Mouse (Mus musculus): ENCODE data around the gene Pcsk5. TPM values are rescaled to one million over a fixed set of nuclear protein-coding genes. Genes with fewer than 3 reads are reported as not detected.

Pcsk5 gene
- polyA plus RNA-seq, 2 experiments, result 17.4 to 21.7 TPM

- peak; percentile 57 for DNase-seq (ENCODE audit: low spot score)
- TF ChIP-seq POLR2A (IDR thresholded peaks at IDR 0.05; ENCODE audit: borderline replicate concordance, extremely low read depth, insufficient read depth, insufficient read length), result no peak
- no peak for ATAC-seq (ENCODE audit: low FRiP score, low read depth)
- Histone ChIP-seq H3K36me3 (ENCODE audit: control insufficient read depth, insufficient read depth, low read length) (no peaks in the 10 kb centered on the region), H3K9me3 (ENCODE audit: control insufficient read depth, low read length) (no peaks in the 10 kb centered on the region), H3K27me3 (ENCODE audit: control insufficient read depth, insufficient read depth, low read length) (no peaks in the 10 kb centered on the region), H3K27ac (replicated peaks; ENCODE audit: low read depth, low read length) (no peak overlapping the region), H3K9ac (ENCODE audit: low read depth, low read length, severe bottlenecking) (no peak overlapping the region), H3K4me3 (replicated peaks; ENCODE audit: low read length) (no peak overlapping the region), H3K4me2 (replicated peaks; ENCODE audit: low read depth, low read length, severe bottlenecking) (no peak overlapping the region), H3K4me1 (ENCODE audit: control insufficient read depth, insufficient read depth, low read length) (0 out of 2 replicates have a peak, but pooled peaks cover 4% of the 10 kb centered on the region)
- 35% methylated on average over 4 of the region's 4 CpGs for WGBS
Measured at GRCm38 (mm10) chr19:17860351-17861014, 23.1 kb upstream of the Pcsk5 start.

GRCm38 (mm10) chr19:17856741-17857140 lies 19.3 kb upstream of the Pcsk5 start:
- 39% methylated on average over 3 of the region's 3 CpGs for WGBS
- ATAC-seq (ENCODE audit: low FRiP score, low read depth) (no peak), DNase-seq (ENCODE audit: low spot score) (peak; percentile 39)
- Histone ChIP-seq H3K4me3 (replicated peaks; ENCODE audit: low read length) (no peak overlapping the region), H3K36me3 (ENCODE audit: control insufficient read depth, insufficient read depth, low read length) (no peaks in the 10 kb centered on the region), H3K9ac (ENCODE audit: low read depth, low read length, severe bottlenecking) (no peak overlapping the region), H3K9me3 (ENCODE audit: control insufficient read depth, low read length) (no peaks in the 10 kb centered on the region), H3K27ac (replicated peaks; ENCODE audit: low read depth, low read length) (no peak overlapping the region), H3K27me3 (ENCODE audit: control insufficient read depth, insufficient read depth, low read length) (no peaks in the 10 kb centered on the region), H3K4me2 (replicated peaks; ENCODE audit: low read depth, low read length, severe bottlenecking) (no peak overlapping the region), H3K4me1 (ENCODE audit: control insufficient read depth, insufficient read depth, low read length) (0 out of 2 replicates have a peak, but pooled peaks cover 4% of the 10 kb centered on the region)
- TF ChIP-seq POLR2A (IDR thresholded peaks at IDR 0.05; ENCODE audit: borderline replicate concordance, extremely low read depth, insufficient read depth, insufficient read length), result no peak

- H3K27ac ChIP-seq (replicated peaks; ENCODE audit: low read depth, low read length), result no peak overlapping the region
- TF ChIP-seq POLR2A (IDR thresholded peaks at IDR 0.05; ENCODE audit: borderline replicate concordance, extremely low read depth, insufficient read depth, insufficient read length), result no peak
- H3K4me3 ChIP-seq (replicated peaks; ENCODE audit: low read length), result no peak overlapping the region
- 86% methylated on average over 2 of the region's 2 CpGs for WGBS
- no peak overlapping the region for H3K4me2 ChIP-seq (replicated peaks; ENCODE audit: low read depth, low read length, severe bottlenecking)
- no peaks in the 10 kb centered on the region for H3K27me3 ChIP-seq (ENCODE audit: control insufficient read depth, insufficient read depth, low read length)
- no peak overlapping the region for H3K9ac ChIP-seq (ENCODE audit: low read depth, low read length, severe bottlenecking)
- no peaks in the 10 kb centered on the region for H3K9me3 ChIP-seq (ENCODE audit: control insufficient read depth, low read length)
- no peaks in the 10 kb centered on the region for H3K4me1 ChIP-seq (ENCODE audit: control insufficient read depth, insufficient read depth, low read length)
- H3K36me3 ChIP-seq (ENCODE audit: control insufficient read depth, insufficient read depth, low read length), result no peaks in the 10 kb centered on the region
- ATAC-seq (ENCODE audit: low FRiP score, low read depth) (no peak), DNase-seq (ENCODE audit: low spot score) (no peak)
Measured at GRCm38 (mm10) chr19:17848417-17848816, 11.0 kb upstream of the Pcsk5 start.

GRCm38 (mm10) chr19:17845967-17846366 lies 8.5 kb upstream of the Pcsk5 start:
- H3K4me2 ChIP-seq (replicated peaks; ENCODE audit: low read depth, low read length, severe bottlenecking), result no peak overlapping the region
- H3K27me3 ChIP-seq (ENCODE audit: control insufficient read depth, insufficient read depth, low read length), result no peaks in the 10 kb centered on the region
- H3K4me3 ChIP-seq (replicated peaks; ENCODE audit: low read length), result no peak overlapping the region
- ATAC-seq (ENCODE audit: low FRiP score, low read depth) (no peak), DNase-seq (ENCODE audit: low spot score) (no peak)
- H3K4me1 ChIP-seq (ENCODE audit: control insufficient read depth, insufficient read depth, low read length), result no peaks in the 10 kb centered on the region
- no peaks in the 10 kb centered on the region for H3K36me3 ChIP-seq (ENCODE audit: control insufficient read depth, insufficient read depth, low read length)
- H3K9me3 ChIP-seq (ENCODE audit: control insufficient read depth, low read length), result no peaks in the 10 kb centered on the region
- no peak for TF ChIP-seq POLR2A (IDR thresholded peaks at IDR 0.05; ENCODE audit: borderline replicate concordance, extremely low read depth, insufficient read depth, insufficient read length)
- 52% methylated on average over 5 of the region's 5 CpGs for WGBS
- H3K27ac ChIP-seq (replicated peaks; ENCODE audit: low read depth, low read length), result no peak overlapping the region
- no peak overlapping the region for H3K9ac ChIP-seq (ENCODE audit: low read depth, low read length, severe bottlenecking)

- H3K4me2 ChIP-seq (replicated peaks; ENCODE audit: low read depth, low read length, severe bottlenecking), result no peak overlapping the region
- H3K36me3 ChIP-seq (ENCODE audit: control insufficient read depth, insufficient read depth, low read length), result no peaks in the 10 kb centered on the region
- ATAC-seq (ENCODE audit: low FRiP score, low read depth) (no peak), DNase-seq (ENCODE audit: low spot score) (no peak)
- H3K9ac ChIP-seq (ENCODE audit: low read depth, low read length, severe bottlenecking), result no peak overlapping the region
- H3K4me1 ChIP-seq (ENCODE audit: control insufficient read depth, insufficient read depth, low read length), result 0 out of 2 replicates have a peak, but pooled peaks cover 3% of the 10 kb centered on the region
- no peaks in the 10 kb centered on the region for H3K27me3 ChIP-seq (ENCODE audit: control insufficient read depth, insufficient read depth, low read length)
- WGBS, result 69% methylated on average over 2 of the region's 2 CpGs
- no peaks in the 10 kb centered on the region for H3K9me3 ChIP-seq (ENCODE audit: control insufficient read depth, low read length)
- H3K27ac ChIP-seq (replicated peaks; ENCODE audit: low read depth, low read length), result no peak overlapping the region
- no peak for TF ChIP-seq POLR2A (IDR thresholded peaks at IDR 0.05; ENCODE audit: borderline replicate concordance, extremely low read depth, insufficient read depth, insufficient read length)
- H3K4me3 ChIP-seq (replicated peaks; ENCODE audit: low read length), result no peak overlapping the region
Measured at GRCm38 (mm10) chr19:17841586-17841985, 4.2 kb upstream of the Pcsk5 start.
